Mouse (Mus musculus): ENCODE measurements at regions not wholly inside any gene's neighbourhood (a gene's known extent, or its start where the extent isn't known, plus 50 kb on each side); places are given as distances from the start of the nearest gene placed in this dataset.

DNA sequence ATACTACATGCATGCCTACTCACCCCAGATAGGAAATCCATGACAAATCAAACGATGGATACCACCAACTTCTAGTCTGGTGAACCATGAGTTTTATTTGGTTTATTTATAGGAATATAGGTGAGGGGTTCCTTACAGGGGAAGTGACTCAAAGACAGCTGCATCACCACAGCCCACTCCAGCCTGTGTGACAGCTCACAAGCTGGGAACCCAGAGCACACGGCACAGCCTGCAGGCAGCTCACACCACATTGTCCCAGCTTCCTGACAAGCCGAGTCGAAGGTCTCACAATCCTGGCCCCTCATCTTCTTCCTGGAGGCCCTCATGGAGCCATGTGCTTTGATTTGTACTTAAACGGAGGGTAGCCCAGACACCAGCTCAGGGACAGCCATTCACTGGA, 214.7 kb downstream of the Cog6 start:
- no peak for TF ChIP-seq CTCF (IDR thresholded peaks at IDR 0.05; ENCODE audit: low read depth)
- no peak for TF ChIP-seq EP300 (IDR thresholded peaks at IDR 0.05; ENCODE audit: low read depth)
